Mouse (Mus musculus) liver, postnatal 0 days (tissue): ENCODE measurements around the gene Recql.

Experiments used
- CTCF ChIP-seq: sonication (generic); IDR thresholded peaks from 2 replicates; pipeline ENCODE4 v1.5.1; 2016; ENCODE audit warnings: antibody characterized with exemption, low read depth
- EP300 ChIP-seq: IDR thresholded peaks from 2 replicates; pipeline ENCODE4 v1.6.1; 2016; ENCODE audit warnings: antibody characterized with exemption, low read depth, mild to moderate bottlenecking

GRCm38 (mm10) chr6:142395756-142396155 lies 8.9 kb upstream of the Recql start:
- TF ChIP-seq CTCF, result no peak
- no peak for TF ChIP-seq EP300
